In the genomic region with DNA sequence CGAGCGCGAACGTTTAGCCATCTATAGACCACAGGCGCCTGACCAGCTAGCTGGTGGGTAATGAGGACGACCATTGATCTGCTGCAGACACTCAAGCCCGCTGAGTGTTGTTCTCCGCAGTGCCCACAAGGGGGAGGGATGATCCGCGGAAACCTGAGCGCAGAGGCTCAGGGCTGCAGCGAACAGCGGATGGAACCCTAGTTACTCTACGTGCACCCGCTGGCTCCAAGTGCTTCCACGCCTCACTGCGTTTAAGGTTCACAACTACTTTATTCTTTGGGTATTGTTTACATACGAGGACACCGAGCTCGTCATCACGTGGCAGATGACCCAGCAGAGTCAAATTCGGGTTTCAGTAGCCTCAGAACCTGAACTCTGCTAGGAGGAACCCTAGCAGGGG, we compare ENCODE assay signal across 8 mouse cellular contexts. TPM values are rescaled to one million over a fixed set of nuclear protein-coding genes. Genes with fewer than 3 reads are reported as not detected.
DNase-seq lines count a peak whose midpoint lies in the region; ATAC-seq and TF ChIP-seq lines count a peak whose summit lies in the region.

No protein-coding gene starts in this region.

- no peak overlapping the region for H3K27ac ChIP-seq in embryonic fibroblast, embryonic 13.5 days (ENCODE audit: insufficient read depth, low read length)
- no peak overlapping the region for H3K27ac ChIP-seq in heart, embryonic 16.5 days (ENCODE audit: low read length)
- no peak overlapping the region for H3K27ac ChIP-seq in neural tube, embryonic 14.5 days (ENCODE audit: low read depth, low read length)

- H3K36me3 ChIP-seq in heart, embryonic 16.5 days (ENCODE audit: control insufficient read depth, insufficient read depth) = no peaks in the 10 kb centered on the region
- no peaks in the 10 kb centered on the region for H3K36me3 ChIP-seq in neural tube, embryonic 14.5 days (ENCODE audit: control insufficient read depth, insufficient read depth, low read length)

- no peak overlapping the region for H3K9ac ChIP-seq in heart, embryonic 16.5 days (ENCODE audit: low read length)
- no peak overlapping the region for H3K9ac ChIP-seq in neural tube, embryonic 14.5 days (replicated peaks; ENCODE audit: low read depth, low read length)

- peaks cover 22% of the 10 kb centered on the region for H3K27me3 ChIP-seq in heart, embryonic 16.5 days (ENCODE audit: control insufficient read depth, insufficient read depth, low read length)
- H3K27me3 ChIP-seq in neural tube, embryonic 14.5 days (ENCODE audit: control insufficient read depth, insufficient read depth, low read length) = peaks cover 45% of the 10 kb centered on the region

- peak; percentile 82 for DNase-seq in CD4-positive helper T cell, adult 2 months (ENCODE audit: low read depth, low spot score)
- DNase-seq in adrenal gland, postnatal 36 days = peak; percentile 77 to 86
- DNase-seq in kidney, postnatal 14 days = peak; percentile 85
- DNase-seq in lung, adult 18-20 months = peak; percentile 77 to 79
- DNase-seq in thymus, postnatal 0 days (ENCODE audit: low spot score) = peak; percentile 86

- H3K4me2 ChIP-seq in heart, embryonic 16.5 days (ENCODE audit: low read depth, low read length) = peak overlapping the region; percentile 94
- H3K4me2 ChIP-seq in neural tube, embryonic 14.5 days (ENCODE audit: low read depth, low read length) = no peak overlapping the region; the same call in 1 of the 2 replicates

- TF ChIP-seq CTCF in embryonic fibroblast, embryonic 13.5 days (IDR thresholded peaks at IDR 0.05; ENCODE audit: borderline replicate concordance, insufficient read depth, low read length) = peak; percentile 92

- no peak for TF ChIP-seq POLR2A in embryonic fibroblast, embryonic 13.5 days (IDR thresholded peaks at IDR 0.05; ENCODE audit: low read depth, low read length)

- H3K9me3 ChIP-seq in heart, embryonic 16.5 days (replicated peaks; ENCODE audit: control insufficient read depth, low read length) = no peaks in the 10 kb centered on the region
- no peaks in the 10 kb centered on the region for H3K9me3 ChIP-seq in neural tube, embryonic 14.5 days (ENCODE audit: control insufficient read depth, low read length)

- 4% methylated on average over 22 of the region's 22 CpGs for WGBS in heart, embryonic 16.5 days
- WGBS in neural tube, embryonic 14.5 days = 2% methylated on average over 22 of the region's 22 CpGs

- no peaks in the 10 kb centered on the region for H3K4me1 ChIP-seq in embryonic fibroblast, embryonic 13.5 days (ENCODE audit: control insufficient read depth, insufficient read depth, low read length)
- peaks cover 42% of the 10 kb centered on the region for H3K4me1 ChIP-seq in heart, embryonic 16.5 days (ENCODE audit: control insufficient read depth, insufficient read depth, low read length)
- H3K4me1 ChIP-seq in neural tube, embryonic 14.5 days (ENCODE audit: control insufficient read depth, insufficient read depth, low read length) = peaks cover 12% of the 10 kb centered on the region

- no peak overlapping the region for H3K4me3 ChIP-seq in embryonic fibroblast, embryonic 13.5 days (ENCODE audit: insufficient read depth, low read length)
- peak overlapping the region; percentile 56 for H3K4me3 ChIP-seq in heart, embryonic 16.5 days (ENCODE audit: low read length)
- H3K4me3 ChIP-seq in neural tube, embryonic 14.5 days (ENCODE audit: low read depth, low read length) = no peak overlapping the region

- ATAC-seq in heart, embryonic 16.5 days (replicated peaks; ENCODE audit: extremely low read depth, insufficient read depth, low FRiP score) = no peak
- ATAC-seq in neural tube, embryonic 14.5 days (ENCODE audit: low read depth) = peak; percentile 45; the same call in 1 of the 2 replicates

RNA-seq across cellular contexts. Expression of a gene that starts 4.4 kb away (rescaled TPM):
- 10 to 100 TPM; 10.1 to 16.3 TPM for total RNA-seq in adrenal gland, postnatal 36 days (2021)
- 2.0 and 4.5 TPM in 2 replicates for polyA plus RNA-seq in embryonic fibroblast, embryonic 13.5 days (2011; ENCODE audit: insufficient read length, low read depth, missing spikeins)
- 7.5 and 8.5 TPM in 2 replicates for polyA plus RNA-seq in heart, embryonic 16.5 days (2015; fragmentation: Nextera tagmentation; extraction: Ambion mirVana)
- 3.9 and 4.1 TPM in 2 replicates for polyA plus RNA-seq in neural tube, embryonic 14.5 days (2014; fragmentation: Nextera tagmentation; extraction: Ambion mirVana)
- polyA plus RNA-seq in thymus, postnatal 0 days (2015; fragmentation: Nextera tagmentation; extraction: Ambion mirVana) = 20.0 and 20.4 TPM in 2 replicates

RNA-seq across cellular contexts. Expression of a gene that starts 53.4 kb away (rescaled TPM):
- total RNA-seq in adrenal gland, postnatal 36 days (2021) = 10 to 100 TPM; 20.1 to 21.5 TPM
- polyA plus RNA-seq in embryonic fibroblast, embryonic 13.5 days (2011; ENCODE audit: insufficient read length, low read depth, missing spikeins) = 8.3 and 9.0 TPM in 2 replicates
- polyA plus RNA-seq in heart, embryonic 16.5 days (2015; fragmentation: Nextera tagmentation; extraction: Ambion mirVana) = 5.9 and 6.1 TPM in 2 replicates
- polyA plus RNA-seq in neural tube, embryonic 14.5 days (2014; fragmentation: Nextera tagmentation; extraction: Ambion mirVana) = 9.5 and 11.1 TPM in 2 replicates
- 7.5 and 7.9 TPM in 2 replicates for polyA plus RNA-seq in thymus, postnatal 0 days (2015; fragmentation: Nextera tagmentation; extraction: Ambion mirVana)
